Mouse (Mus musculus) olfactory bulb, adult 2 months (tissue): ENCODE measurements around the gene Cdh13.

Source experiments
- CTCF ChIP-seq: fragments of 200-500 bp; IDR thresholded peaks from 2 replicates; pipeline ENCODE4 v1.5.1; 2012; ENCODE audit warnings: low read depth, mild to moderate bottlenecking, low read length, moderate library complexity; ENCODE audit not compliant: insufficient read depth
- POLR2A ChIP-seq: fragments of 200-500 bp; IDR thresholded peaks from 2 replicates; pipeline ENCODE4 v1.6.1; 2012; ENCODE audit warnings: mild to moderate bottlenecking, low read depth, low read length, moderate library complexity; ENCODE audit not compliant: insufficient read depth

DNA sequence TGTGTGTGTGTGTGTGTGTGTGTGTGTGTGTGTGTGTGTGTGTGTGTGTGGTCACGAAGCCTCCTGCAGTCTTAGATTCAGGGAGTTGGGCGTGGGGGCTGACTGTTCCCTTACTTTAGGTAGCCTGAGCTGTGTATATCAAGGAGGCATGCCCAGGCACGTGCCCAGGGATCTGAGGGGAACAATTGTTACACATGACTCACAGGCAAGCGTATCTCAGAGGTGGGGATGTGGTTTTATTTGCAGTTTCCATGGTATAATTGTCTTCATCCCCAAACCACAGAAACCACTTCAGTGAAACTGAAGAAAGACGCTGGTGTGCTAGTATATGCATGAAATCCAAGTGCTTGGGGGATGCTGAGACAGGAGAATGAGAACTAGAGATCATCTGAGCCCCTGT, 546.8 kb downstream of the Cdh13 start:
- no peak for TF ChIP-seq POLR2A
- no peak for TF ChIP-seq CTCF
